Mouse (Mus musculus) E14TG2a.4 (cell line): ENCODE measurements at regions not wholly inside any gene's neighbourhood (a gene's known extent, or its start where the extent isn't known, plus 50 kb on each side); places are given as distances from the start of the nearest gene placed in this dataset.

Experiments used
- CTCF ChIP-seq: conservative IDR thresholded peaks from 2 replicates; pipeline ENCODE4 v1.5.1; 2014; ENCODE audit warnings: low read length
- NANOG ChIP-seq: IDR thresholded peaks from 2 replicates; pipeline ENCODE4 v1.6.1; 2014; ENCODE audit warnings: borderline replicate concordance, low read length, mixed read lengths
- POU5F1 ChIP-seq: IDR thresholded peaks from 2 replicates; pipeline ENCODE4 v1.6.1; 2014; ENCODE audit warnings: low read length, borderline replicate concordance

DNA sequence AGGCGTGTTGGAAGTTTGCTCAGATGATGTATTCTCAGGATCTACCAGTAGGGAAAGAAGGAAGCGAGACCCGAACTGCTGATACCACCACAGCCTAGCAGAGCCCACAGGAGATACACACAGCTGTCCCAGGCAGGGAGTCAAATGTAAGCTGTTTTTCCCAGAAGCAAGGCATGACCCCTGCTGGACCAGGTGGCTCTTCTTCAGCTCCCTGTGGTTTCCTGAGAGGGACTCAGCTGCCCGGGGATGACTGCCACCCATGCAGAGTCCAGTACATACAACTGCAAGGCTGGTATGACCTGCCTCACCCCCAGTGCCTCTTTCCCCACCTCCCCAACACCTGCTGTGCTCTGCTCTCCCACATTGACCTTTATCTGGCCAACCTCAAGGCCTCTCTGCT lies 184.4 kb downstream of the Tmem132e start:
- TF ChIP-seq CTCF (no peak), POU5F1 (no peak), NANOG (no peak)
